Mouse (Mus musculus) brain, embryonic 14.5 days (tissue): Measurements from ENCODE around the gene Zbtb11.

Source experiments
- CTCF ChIP-seq: fragments of 200-500 bp; IDR thresholded peaks from 2 replicates; pipeline ENCODE4 v1.5.1; 2012; ENCODE audit warnings: inconsistent platforms, mild to moderate bottlenecking, moderate library complexity, borderline replicate concordance; ENCODE audit not compliant: insufficient read depth, insufficient read length; ENCODE audit errors: extremely low read depth
- POLR2A ChIP-seq: fragments of 200-500 bp; IDR thresholded peaks from 2 replicates; pipeline ENCODE4 v1.6.1; 2012; ENCODE audit warnings: mild to moderate bottlenecking, inconsistent platforms, borderline replicate concordance; ENCODE audit not compliant: poor library complexity, insufficient read depth, insufficient read length, severe bottlenecking; ENCODE audit errors: extremely low read depth

DNA sequence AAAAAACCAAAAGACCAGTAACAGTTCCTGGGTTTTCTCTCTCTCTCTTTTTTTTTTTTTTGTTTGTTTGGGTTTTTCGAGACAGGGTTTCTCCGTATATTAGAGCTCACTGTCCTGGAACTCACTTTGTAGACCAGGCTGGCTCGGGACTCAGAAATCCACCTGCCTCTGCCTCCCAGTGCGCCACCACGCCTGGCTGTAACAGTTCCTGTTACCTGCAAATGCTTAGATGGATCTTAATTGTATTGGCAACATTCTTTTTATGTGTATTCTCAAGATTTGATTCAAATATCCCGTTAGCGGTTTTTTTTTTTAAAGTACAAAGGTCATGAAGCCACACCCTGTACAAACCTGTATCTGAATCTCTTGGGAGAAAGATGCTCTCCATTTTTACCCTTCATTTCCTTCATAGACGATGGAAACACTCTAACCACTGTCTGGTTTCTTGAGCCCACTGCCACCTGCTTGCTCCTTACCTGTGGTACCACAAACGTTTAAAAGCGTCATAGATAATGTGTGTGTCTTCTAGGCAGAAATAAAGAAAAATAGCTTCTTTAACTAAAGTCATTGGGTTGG lies 969 bp upstream of the Zbtb11 start:
- no peak for TF ChIP-seq CTCF
- no peak for TF ChIP-seq POLR2A
